7 mouse cellular contexts compared by ENCODE assay signal in the genomic region with DNA sequence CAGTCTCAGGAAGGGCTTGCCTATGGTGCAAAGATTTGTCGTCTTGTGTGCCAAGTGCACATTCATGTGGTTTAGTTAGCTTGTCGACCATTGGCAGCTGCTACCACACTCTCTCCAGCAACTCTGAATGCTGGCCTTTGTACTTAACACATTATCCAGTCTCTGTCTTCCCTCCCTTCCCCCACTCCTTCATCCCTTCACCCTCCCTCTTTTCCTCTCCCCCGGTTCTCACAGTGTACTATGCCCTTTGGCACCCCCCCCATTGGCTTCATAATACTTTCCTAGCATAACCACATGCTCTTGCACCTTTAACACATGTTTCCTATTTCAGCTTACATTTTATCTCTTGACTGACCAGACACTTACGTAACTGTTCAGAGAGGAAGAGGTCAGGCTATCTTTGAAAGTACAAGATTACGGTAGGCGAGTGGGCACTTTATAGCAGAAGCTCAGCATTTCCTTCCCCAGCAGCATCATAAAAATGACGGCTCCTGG.
DNase-seq lines count a peak whose midpoint lies in the region; ATAC-seq and TF ChIP-seq lines count a peak whose summit lies in the region.

No protein-coding gene starts in this region.

- peak; percentile 83 for DNase-seq in 3T3-L1 (ENCODE audit: low read depth, low spot score)
- DNase-seq in NIH3T3 (ENCODE audit: low read depth), result peak; percentile 44
- peak; percentile 42 for DNase-seq in heart, postnatal 0 days (ENCODE audit: low spot score)
- DNase-seq in liver, embryonic 14.5 days (ENCODE audit: low read depth in 3 of 3, low spot score in 3 of 3), result no peak
- DNase-seq in yolk sac, embryonic 10.5 days (ENCODE audit: low spot score), result peak; percentile 45
- no peak for DNase-seq in urinary bladder, postnatal 36 days (ENCODE audit: low spot score in 2 of 2)
- DNase-seq in right cerebral cortex, postnatal 36 days (ENCODE audit: low spot score in 2 of 2), result no peak

- H3K36me3 ChIP-seq in heart, postnatal 0 days (replicated peaks; ENCODE audit: control insufficient read depth, insufficient read depth, low read length), result no peaks in the 10 kb centered on the region
- no peaks in the 10 kb centered on the region for H3K36me3 ChIP-seq in liver, embryonic 14.5 days (replicated peaks; ENCODE audit: control insufficient read depth, insufficient read depth, low read depth)

- H3K27me3 ChIP-seq in heart, postnatal 0 days (ENCODE audit: control insufficient read depth, insufficient read depth, low read length), result no peaks in the 10 kb centered on the region
- H3K27me3 ChIP-seq in liver, embryonic 14.5 days (ENCODE audit: control insufficient read depth, insufficient read depth, low read length), result no peaks in the 10 kb centered on the region

- 0 out of 2 replicates have a peak, but pooled peaks cover 6% of the 10 kb centered on the region for H3K4me1 ChIP-seq in heart, postnatal 0 days (ENCODE audit: control insufficient read depth, insufficient read depth)
- H3K4me1 ChIP-seq in liver, embryonic 14.5 days (replicated peaks; ENCODE audit: control insufficient read depth in 2 of 2, insufficient read depth in 2 of 2, low read length in 1 of 2), result peaks cover 0 to 3% of the 10 kb centered on the region in 2 experiments; a peak in 1 of 4 replicates

- ATAC-seq in heart, postnatal 0 days (ENCODE audit: insufficient read depth, low read depth), result peak; percentile 67
- peak; percentile 23; the same call in 1 of the 2 replicates for ATAC-seq in liver, embryonic 14.5 days (ENCODE audit: insufficient read depth)

- H3K4me2 ChIP-seq in heart, postnatal 0 days (ENCODE audit: low read depth, low read length), result no peak overlapping the region
- no peak overlapping the region for H3K4me2 ChIP-seq in liver, embryonic 14.5 days (ENCODE audit: low read depth)

- H3K9me3 ChIP-seq in heart, postnatal 0 days (replicated peaks; ENCODE audit: control insufficient read depth, low read length), result no peaks in the 10 kb centered on the region
- no peaks in the 10 kb centered on the region for H3K9me3 ChIP-seq in liver, embryonic 14.5 days (ENCODE audit: control insufficient read depth, low read length)

- no peak overlapping the region for H3K27ac ChIP-seq in heart, postnatal 0 days (ENCODE audit: low read depth)
- H3K27ac ChIP-seq in liver, embryonic 14.5 days, result no peak overlapping the region

- no peak overlapping the region for H3K9ac ChIP-seq in heart, postnatal 0 days (replicated peaks; ENCODE audit: low read depth, low read length)
- no peak overlapping the region for H3K9ac ChIP-seq in liver, embryonic 14.5 days (replicated peaks)

- 14% methylated on average over 7 of the region's 7 CpGs for WGBS in heart, postnatal 0 days
- 15% methylated on average over 7 of the region's 7 CpGs for WGBS in liver, embryonic 14.5 days (ENCODE audit: insufficient replicate concordance)

- H3K4me3 ChIP-seq in heart, postnatal 0 days (ENCODE audit: low read depth, low read length), result no peak overlapping the region
- H3K4me3 ChIP-seq in liver, embryonic 14.5 days (ENCODE audit: insufficient read depth in 1 of 2, low read depth in 2 of 2, low read length in 2 of 2), result no peak overlapping the region

- TF ChIP-seq EP300 in heart, postnatal 0 days (IDR thresholded peaks at IDR 0.05; ENCODE audit: low read depth), result peak; percentile 50; the same call in 1 of the 2 replicates
- TF ChIP-seq EP300 in liver, embryonic 14.5 days (IDR thresholded peaks at IDR 0.05; ENCODE audit: low read depth), result no peak

- TF ChIP-seq CTCF in heart, postnatal 0 days (IDR thresholded peaks at IDR 0.05; ENCODE audit: low read depth), result no peak
- no peak for TF ChIP-seq CTCF in liver, embryonic 14.5 days (IDR thresholded peaks at IDR 0.05; ENCODE audit: low read depth)

Comparison
In these comparisons a context has a peak if more than half of its experiments do, and no peak if none do; other contexts are left out.
1. DNase-seq: peak in 3T3-L1 (single experiment), NIH3T3 (single experiment), heart, postnatal 0 days (single experiment) and yolk sac, embryonic 10.5 days (single experiment); none in liver, embryonic 14.5 days (0 of 3), urinary bladder, postnatal 36 days (0 of 2) and right cerebral cortex, postnatal 36 days (0 of 2).